Mouse (Mus musculus) kidney, embryonic 16.5 days (tissue): ENCODE measurements around the gene Rpp25. TPM values are rescaled to one million over a fixed set of nuclear protein-coding genes. Genes with fewer than 3 reads are reported as not detected.

Experiments
- ATAC-seq: fragments of 200-750 bp; cut with Nextera tagmentation; 2 replicates; pipeline ENCODE4 v1.8.0; 2017; ENCODE audit warnings: moderate TSS enrichment; ENCODE audit not compliant: low FRiP score, low TSS enrichment
- H3K27ac ChIP-seq: fragments of 300-500 bp; sonication (generic); 2 replicates; pipeline ENCODE4 v1.5.1; 2014; ENCODE audit warnings: low read length
- H3K27me3 ChIP-seq: fragments of 300-500 bp; sonication (generic); 2 replicates; pipeline ENCODE4 v1.6.1; 2014; ENCODE audit warnings: low read length, control low read depth, mixed read lengths; ENCODE audit not compliant: insufficient read depth
- H3K36me3 ChIP-seq: fragments of 300-500 bp; sonication (generic); 2 replicates; pipeline ENCODE4 v1.6.1; 2014; ENCODE audit warnings: low read length, control low read depth, mixed read lengths; ENCODE audit not compliant: insufficient read depth
- H3K4me1 ChIP-seq: fragments of 300-500 bp; sonication (generic); 2 replicates; pipeline ENCODE4 v1.6.1; 2014; ENCODE audit warnings: low read length, control low read depth, mixed read lengths; ENCODE audit not compliant: insufficient read depth
- H3K4me2 ChIP-seq: fragments of 300-500 bp; sonication (generic); replicated peaks from 2 replicates; pipeline ENCODE4 v1.6.1; 2014; ENCODE audit warnings: low read depth, low read length
- H3K4me3 ChIP-seq: fragments of 300-500 bp; sonication (generic); 2 replicates; pipeline ENCODE4 v1.5.1; 2014; ENCODE audit warnings: mild to moderate bottlenecking, low read length
- H3K9ac ChIP-seq: fragments of 300-500 bp; sonication (generic); replicated peaks from 2 replicates; pipeline ENCODE4 v1.6.1; 2014; ENCODE audit warnings: low read length
- H3K9me3 ChIP-seq: fragments of 300-500 bp; sonication (generic); 2 replicates; pipeline ENCODE4 v1.6.1; 2016; ENCODE audit warnings: low read length, control low read depth
- WGBS: fragments of 180-500 bp; shearing (Covaris S2); extraction: QIAGEN DNeasy Blood & Tissue Kit; methylation state at CpG from one replicate; pipeline ENCODE4 v1.1.7; 2014; 5-methylcytosine and 5-hydroxymethylcytosine counted together
- polyA plus RNA-seq: library from polyadenylated mRNA; unstranded; fragments of >200 nt; fragmentation: Nextera tagmentation; extraction: Ambion mirVana; gene quantifications from 2 replicates; pipeline ENCODE4 v1.2.1, GENCODE M21; 2015

Gene Rpp25
- polyA plus RNA-seq, 1 experiment from 2014 or later: 6.4 TPM

- H3K9me3 ChIP-seq: no peaks in the 10 kb centered on the region
- H3K9ac ChIP-seq: no peak overlapping the region
- peaks cover 12% of the 10 kb centered on the region for H3K36me3 ChIP-seq
- no peak overlapping the region for H3K27ac ChIP-seq
- no peak overlapping the region for H3K4me3 ChIP-seq
- no peaks in the 10 kb centered on the region for H3K27me3 ChIP-seq
- no peak for ATAC-seq
- H3K4me1 ChIP-seq: peaks cover 28% of the 10 kb centered on the region
- no peak overlapping the region for H3K4me2 ChIP-seq
Measured at GRCm38 (mm10) chr9:57526435-57526834, 22.6 kb downstream of the Rpp25 start.

- Histone ChIP-seq H3K4me2 (no peak overlapping the region), H3K27ac (no peak overlapping the region), H3K27me3 (no peaks in the 10 kb centered on the region), H3K9ac (no peak overlapping the region), H3K36me3 (peaks cover 32% of the 10 kb centered on the region), H3K4me1 (no peaks in the 10 kb centered on the region; the same call in 1 of the 2 replicates), H3K4me3 (no peak overlapping the region), H3K9me3 (no peaks in the 10 kb centered on the region)
- 53% methylated on average over 1 of the region's 1 CpGs for WGBS
- ATAC-seq: no peak
Measured at GRCm38 (mm10) chr9:57531946-57532345, 28.1 kb downstream of the Rpp25 start.

GRCm38 (mm10) chr9:57536362-57536761, 32.5 kb downstream of the Rpp25 start:
- no peak for ATAC-seq
- WGBS: 80% methylated on average over 5 of the region's 5 CpGs
- H3K9me3 ChIP-seq: no peaks in the 10 kb centered on the region
- peaks cover 8% of the 10 kb centered on the region for H3K4me1 ChIP-seq
- no peak overlapping the region for H3K27ac ChIP-seq
- no peak overlapping the region for H3K4me3 ChIP-seq
- peak overlapping the region; percentile 88; the same call in 1 of the 2 replicates for H3K9ac ChIP-seq
- no peaks in the 10 kb centered on the region for H3K27me3 ChIP-seq
- peak overlapping the region; percentile 73; the same call in 1 of the 2 replicates for H3K4me2 ChIP-seq
- peaks cover 28% of the 10 kb centered on the region for H3K36me3 ChIP-seq

- Histone ChIP-seq H3K27ac (peak within 1 kb of the TSS; percentile 83), H3K4me2 (peak within 1 kb of the TSS; percentile 73), H3K27me3 (no peaks in the 10 kb centered on the region), H3K9me3 (no peaks in the 10 kb centered on the region), H3K4me1 (peaks cover 8% of the 10 kb centered on the region), H3K36me3 (peaks cover 21% of the 10 kb centered on the region), H3K9ac (peak within 1 kb of the TSS; percentile 88), H3K4me3 (peak within 1 kb of the TSS; percentile 89)
- WGBS: 1% methylated on average over 41 of the region's 45 CpGs
- peak; percentile 89 for ATAC-seq
Measured at GRCm38 (mm10) chr9:57537044-57537727, 33.4 kb downstream of the Rpp25 start, which contains the start of gene Fam219b. TSS of gene Fam219b (plus strand) at chr9:57537528.

- peak overlapping the region; percentile 83 for H3K27ac ChIP-seq
- peak overlapping the region; percentile 73 for H3K4me2 ChIP-seq
- H3K36me3 ChIP-seq: peaks cover 21% of the 10 kb centered on the region
- peak overlapping the region; percentile 89 for H3K4me3 ChIP-seq
- peak overlapping the region; percentile 88 for H3K9ac ChIP-seq
- H3K27me3 ChIP-seq: no peaks in the 10 kb centered on the region
- H3K9me3 ChIP-seq: no peaks in the 10 kb centered on the region
- ATAC-seq: no peak; the same call in 1 of the 2 replicates
- H3K4me1 ChIP-seq: peaks cover 8% of the 10 kb centered on the region
- WGBS: 0% methylated on average over 24 of the region's 24 CpGs
Measured at GRCm38 (mm10) chr9:57537728-57538181, 33.9 kb downstream of the Rpp25 start.

- WGBS: 91% methylated on average over 2 of the region's 2 CpGs
- ATAC-seq: no peak
Measured at GRCm38 (mm10) chr9:57539550-57539949, 35.7 kb downstream of the Rpp25 start.

GRCm38 (mm10) chr9:57541312-57541711, 37.5 kb downstream of the Rpp25 start:
- peaks cover 32% of the 10 kb centered on the region for H3K36me3 ChIP-seq
- H3K4me2 ChIP-seq: no peak overlapping the region
- H3K9ac ChIP-seq: no peak overlapping the region
- H3K4me1 ChIP-seq: peaks cover 8% of the 10 kb centered on the region
- H3K9me3 ChIP-seq: no peaks in the 10 kb centered on the region
- H3K27ac ChIP-seq: no peak overlapping the region
- H3K27me3 ChIP-seq: no peaks in the 10 kb centered on the region
- no peak for ATAC-seq
- H3K4me3 ChIP-seq: no peak overlapping the region
- WGBS: 9% methylated on average over 1 of the region's 1 CpGs

More at GRCm38 (mm10) chr9:57539550-57539949, 35.7 kb downstream of the Rpp25 start:
- no peak overlapping the region for H3K27ac ChIP-seq
- H3K36me3 ChIP-seq: peaks cover 22% of the 10 kb centered on the region
- H3K9ac ChIP-seq: no peak overlapping the region
- no peak overlapping the region for H3K4me2 ChIP-seq
- no peaks in the 10 kb centered on the region for H3K9me3 ChIP-seq
- no peaks in the 10 kb centered on the region for H3K27me3 ChIP-seq
- no peak overlapping the region for H3K4me3 ChIP-seq
- peaks cover 8% of the 10 kb centered on the region for H3K4me1 ChIP-seq

- Histone ChIP-seq H3K27me3 (no peaks in the 10 kb centered on the region), H3K4me3 (no peak overlapping the region), H3K9ac (no peak overlapping the region), H3K4me2 (no peak overlapping the region), H3K9me3 (no peaks in the 10 kb centered on the region), H3K4me1 (no peaks in the 10 kb centered on the region; the same call in 1 of the 2 replicates), H3K27ac (no peak overlapping the region), H3K36me3 (peaks cover 42% of the 10 kb centered on the region)
- WGBS: 71% methylated on average over 3 of the region's 3 CpGs
- ATAC-seq: no peak
Measured at GRCm38 (mm10) chr9:57543951-57544350, 40.1 kb downstream of the Rpp25 start.

- ATAC-seq: no peak
- peaks cover 48% of the 10 kb centered on the region for H3K36me3 ChIP-seq
- peaks cover 6% of the 10 kb centered on the region for H3K4me1 ChIP-seq
- no peak overlapping the region for H3K4me2 ChIP-seq
- H3K9ac ChIP-seq: no peak overlapping the region
- no peak overlapping the region for H3K27ac ChIP-seq
- 80% methylated on average over 5 of the region's 5 CpGs for WGBS
- H3K9me3 ChIP-seq: no peaks in the 10 kb centered on the region
- no peak overlapping the region for H3K4me3 ChIP-seq
- H3K27me3 ChIP-seq: no peaks in the 10 kb centered on the region
Measured at GRCm38 (mm10) chr9:57547287-57547686, 43.5 kb downstream of the Rpp25 start.

GRCm38 (mm10) chr9:57547869-57548268, 44.0 kb downstream of the Rpp25 start:
- WGBS: 90% methylated on average over 11 of the region's 11 CpGs
- Histone ChIP-seq H3K4me1 (peaks cover 9% of the 10 kb centered on the region), H3K4me2 (no peak overlapping the region), H3K27ac (no peak overlapping the region), H3K9ac (no peak overlapping the region), H3K27me3 (no peaks in the 10 kb centered on the region), H3K9me3 (no peaks in the 10 kb centered on the region), H3K36me3 (peaks cover 43% of the 10 kb centered on the region), H3K4me3 (no peak overlapping the region)
- ATAC-seq: no peak
